Mouse (Mus musculus): ENCODE results near the gene Itgal. TPM values are rescaled to one million over a fixed set of nuclear protein-coding genes. Genes with fewer than 3 reads are reported as not detected.
"Not testable (repeated sequence)": the region's sequence is repeated elsewhere in the genome, so short reads cannot be mapped to it uniquely, and the experiment has no call there.

Itgal gene
- polyA plus RNA-seq, 1 experiment: 0.87 TPM

DNA sequence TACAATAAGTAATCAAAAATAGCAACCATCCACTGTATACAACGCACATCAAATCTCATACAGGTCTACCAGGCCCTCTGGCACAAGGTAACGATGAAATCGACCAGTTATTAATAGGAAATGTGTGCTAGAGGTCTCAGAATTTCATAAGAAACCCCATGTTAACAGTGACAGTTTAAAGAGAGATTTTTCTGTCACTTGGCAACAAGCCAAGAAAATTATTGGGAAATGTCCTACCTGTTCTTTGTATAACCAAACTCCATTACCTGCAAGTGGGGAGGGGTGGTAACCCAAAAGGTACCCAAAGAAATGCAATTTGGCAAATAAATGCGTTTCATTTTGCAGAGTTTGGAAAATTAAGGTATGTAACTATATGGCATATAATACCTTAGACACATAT is 62.4 kb downstream of the Itgal start:
- Histone ChIP-seq H3K27ac (ENCODE audit: insufficient read depth, low read length) (no peak overlapping the region), H3K4me3 (replicated peaks; ENCODE audit: insufficient read depth, low read depth, low read length) (no peak overlapping the region), H3K4me1 (ENCODE audit: control insufficient read depth, insufficient read depth, low read length) (no peaks in the 10 kb centered on the region), H3K27me3 (ENCODE audit: control insufficient read depth, insufficient read depth, low read length) (no peaks in the 10 kb centered on the region)
- 72% methylated on average over 4 of the region's 4 CpGs for WGBS
- TF ChIP-seq POLR2A (IDR thresholded peaks at IDR 0.05; ENCODE audit: borderline replicate concordance, insufficient read depth, low read length) (no peak), CTCF (IDR thresholded peaks at IDR 0.05; ENCODE audit: borderline replicate concordance, insufficient read depth, low read depth, low read length) (no peak)
- no peak for DNase-seq

DNA sequence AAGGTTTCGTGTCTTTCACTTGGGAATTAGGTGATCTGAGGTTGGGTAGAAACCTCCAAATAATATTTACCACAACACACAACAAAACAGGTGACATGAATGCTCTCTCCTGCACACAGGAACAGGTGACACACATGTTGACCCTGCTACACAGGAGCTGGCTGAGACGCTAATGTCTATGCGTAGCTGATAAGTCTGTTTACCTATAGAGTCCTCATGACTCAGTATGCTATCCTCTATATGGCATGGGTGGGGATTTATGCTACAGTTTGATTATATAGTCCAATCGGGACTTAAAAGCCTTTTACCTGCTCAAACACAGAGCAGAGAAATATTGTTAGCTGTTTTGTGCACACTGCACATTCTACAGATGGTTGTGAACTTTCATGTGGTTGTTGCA is 64.2 kb downstream of the Itgal start:
- Histone ChIP-seq H3K27me3 (ENCODE audit: control insufficient read depth, insufficient read depth, low read length) (no peaks in the 10 kb centered on the region), H3K4me3 (replicated peaks; ENCODE audit: insufficient read depth, low read depth, low read length) (no peak overlapping the region), H3K27ac (ENCODE audit: insufficient read depth, low read length) (no peak overlapping the region), H3K4me1 (ENCODE audit: control insufficient read depth, insufficient read depth, low read length) (no peaks in the 10 kb centered on the region)
- DNase-seq: no peak
- 82% methylated on average over 4 of the region's 4 CpGs for WGBS
- no peak for TF ChIP-seq POLR2A (IDR thresholded peaks at IDR 0.05; ENCODE audit: borderline replicate concordance, insufficient read depth, low read length)
- no peak for TF ChIP-seq CTCF (IDR thresholded peaks at IDR 0.05; ENCODE audit: borderline replicate concordance, insufficient read depth, low read depth, low read length)

GRCm38 (mm10) chr7:127361449-127361848 is 65.4 kb downstream of the Itgal start:
- peak in 1 of 2 experiments; percentile 26 for DNase-seq
- Histone ChIP-seq H3K27me3 (ENCODE audit: control insufficient read depth, insufficient read depth, low read length) (no peaks in the 10 kb centered on the region), H3K4me3 (replicated peaks; ENCODE audit: insufficient read depth, low read depth, low read length) (no peak overlapping the region), H3K4me1 (ENCODE audit: control insufficient read depth, insufficient read depth, low read length) (no peaks in the 10 kb centered on the region), H3K27ac (ENCODE audit: insufficient read depth, low read length) (no peak overlapping the region)
- TF ChIP-seq CTCF (IDR thresholded peaks at IDR 0.05; ENCODE audit: borderline replicate concordance, insufficient read depth, low read depth, low read length) (no peak), POLR2A (IDR thresholded peaks at IDR 0.05; ENCODE audit: borderline replicate concordance, insufficient read depth, low read length) (no peak)
- WGBS: 38% methylated on average over 13 of the region's 13 CpGs

DNA sequence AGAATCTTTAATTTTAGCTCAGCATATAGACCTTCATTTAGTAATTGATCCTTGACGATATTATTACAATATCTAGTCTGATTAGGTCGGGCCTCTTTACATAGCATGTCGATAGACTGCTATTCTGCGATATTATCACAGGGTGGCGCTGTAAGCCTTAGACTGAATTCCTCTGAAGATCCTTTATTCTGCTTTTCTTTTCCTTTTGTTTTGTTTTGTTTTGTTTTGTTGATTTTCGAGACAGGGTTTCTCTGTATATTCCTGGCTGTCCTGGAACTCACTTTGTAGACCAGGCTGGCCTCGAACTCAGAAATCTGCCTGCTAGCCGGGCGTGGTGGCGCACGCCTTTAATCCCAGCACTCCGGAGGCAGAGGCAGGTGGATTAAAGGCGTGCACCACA is 66.4 kb downstream of the Itgal start:
- TF ChIP-seq CTCF (IDR thresholded peaks at IDR 0.05; ENCODE audit: borderline replicate concordance, insufficient read depth, low read depth, low read length): peak; percentile 17; the same call in 1 of the 2 replicates
- H3K27me3 ChIP-seq (ENCODE audit: control insufficient read depth, insufficient read depth, low read length); H3K4me1 ChIP-seq (ENCODE audit: control insufficient read depth, insufficient read depth, low read length); H3K27ac ChIP-seq (ENCODE audit: insufficient read depth, low read length): not testable (repeated sequence)
- 4% methylated on average over 13 of the region's 13 CpGs for WGBS
- H3K4me3 ChIP-seq (replicated peaks; ENCODE audit: insufficient read depth, low read depth, low read length): peak overlapping the region; percentile 51
- peak; percentile 50 to 54 for DNase-seq

DNA sequence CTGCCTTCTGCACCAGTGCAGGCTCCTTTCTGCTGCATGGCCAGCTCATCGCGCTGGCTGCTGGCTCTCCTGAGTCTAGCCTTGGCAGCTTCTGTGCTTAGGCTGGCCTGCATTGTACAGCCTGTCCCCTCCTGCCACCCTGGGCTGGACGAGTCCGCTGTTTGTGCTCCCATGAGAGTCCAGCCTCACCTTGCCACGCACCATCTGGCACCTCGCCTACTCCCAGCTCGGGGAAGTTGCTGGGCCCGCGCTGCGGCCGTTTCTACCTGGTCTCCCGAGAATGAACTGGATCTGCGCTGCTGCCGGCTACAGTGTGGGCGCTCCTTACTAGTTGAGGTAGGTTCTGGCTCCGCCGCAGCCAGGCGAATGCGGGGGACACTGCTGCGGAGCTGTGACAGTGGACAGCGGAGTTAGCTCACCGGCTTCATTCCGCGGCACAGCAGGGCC is 67.4 kb downstream of the Itgal start:
- peak; percentile 79 to 84 for DNase-seq
- Histone ChIP-seq H3K4me3 (replicated peaks; ENCODE audit: insufficient read depth, low read depth, low read length) (peak overlapping the region; percentile 51), H3K27ac (ENCODE audit: insufficient read depth, low read length) (peak overlapping the region; percentile 68), H3K4me1 (ENCODE audit: control insufficient read depth, insufficient read depth, low read length) (no peaks in the 10 kb centered on the region), H3K27me3 (ENCODE audit: control insufficient read depth, insufficient read depth, low read length) (no peaks in the 10 kb centered on the region)
- no peak for TF ChIP-seq CTCF (IDR thresholded peaks at IDR 0.05; ENCODE audit: borderline replicate concordance, insufficient read depth, low read depth, low read length)
- TF ChIP-seq POLR2A (IDR thresholded peaks at IDR 0.05; ENCODE audit: borderline replicate concordance, insufficient read depth, low read length): peak; percentile 60; the same call in 1 of the 2 replicates
- WGBS: 2% methylated on average over 24 of the region's 24 CpGs

DNA sequence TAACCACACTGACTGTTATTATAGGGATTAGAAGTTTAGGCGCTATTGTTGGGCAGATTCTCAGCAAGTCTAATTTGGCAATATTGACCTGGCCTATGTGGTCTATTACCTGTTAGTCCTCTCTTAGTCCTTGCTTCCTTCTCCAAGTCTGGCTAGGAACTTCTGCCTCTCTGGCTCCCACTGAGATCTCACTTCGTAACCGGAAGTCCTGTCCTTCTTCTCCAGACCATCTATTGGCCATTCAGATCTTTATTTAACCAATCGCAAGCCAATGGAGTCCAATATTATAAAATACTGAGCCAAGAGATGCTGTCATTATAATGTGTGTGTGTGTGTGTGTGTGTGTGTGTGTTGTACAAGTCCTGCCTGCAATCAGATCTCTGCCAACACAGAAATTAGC is 68.1 kb downstream of the Itgal start:
- Histone ChIP-seq H3K4me1 (ENCODE audit: control insufficient read depth, insufficient read depth, low read length) (no peaks in the 10 kb centered on the region), H3K27me3 (ENCODE audit: control insufficient read depth, insufficient read depth, low read length) (no peaks in the 10 kb centered on the region), H3K4me3 (replicated peaks; ENCODE audit: insufficient read depth, low read depth, low read length) (peak overlapping the region; percentile 51), H3K27ac (ENCODE audit: insufficient read depth, low read length) (peak overlapping the region; percentile 68; the same call in 1 of the 2 replicates)
- TF ChIP-seq CTCF (IDR thresholded peaks at IDR 0.05; ENCODE audit: borderline replicate concordance, insufficient read depth, low read depth, low read length) (no peak), POLR2A (IDR thresholded peaks at IDR 0.05; ENCODE audit: borderline replicate concordance, insufficient read depth, low read length) (0 out of 2 replicates have a peak, but pooled peaks have one; percentile 23)
- WGBS: 36% methylated on average over 4 of the region's 4 CpGs
- peak; percentile 46 to 66 for DNase-seq

- Histone ChIP-seq H3K27me3 (ENCODE audit: control insufficient read depth, insufficient read depth, low read length) (no peaks in the 10 kb centered on the region), H3K4me3 (replicated peaks; ENCODE audit: insufficient read depth, low read depth, low read length) (no peak overlapping the region), H3K27ac (ENCODE audit: insufficient read depth, low read length) (no peak overlapping the region), H3K4me1 (ENCODE audit: control insufficient read depth, insufficient read depth, low read length) (no peaks in the 10 kb centered on the region)
- no peak for DNase-seq
- TF ChIP-seq CTCF (IDR thresholded peaks at IDR 0.05; ENCODE audit: borderline replicate concordance, insufficient read depth, low read depth, low read length): no peak
- TF ChIP-seq POLR2A (IDR thresholded peaks at IDR 0.05; ENCODE audit: borderline replicate concordance, insufficient read depth, low read length): no peak
- WGBS: 85% methylated on average over 3 of the region's 3 CpGs
These were observed 70.2 kb downstream of the Itgal start for GRCm38 (mm10) chr7:127366249-127366648.

DNA sequence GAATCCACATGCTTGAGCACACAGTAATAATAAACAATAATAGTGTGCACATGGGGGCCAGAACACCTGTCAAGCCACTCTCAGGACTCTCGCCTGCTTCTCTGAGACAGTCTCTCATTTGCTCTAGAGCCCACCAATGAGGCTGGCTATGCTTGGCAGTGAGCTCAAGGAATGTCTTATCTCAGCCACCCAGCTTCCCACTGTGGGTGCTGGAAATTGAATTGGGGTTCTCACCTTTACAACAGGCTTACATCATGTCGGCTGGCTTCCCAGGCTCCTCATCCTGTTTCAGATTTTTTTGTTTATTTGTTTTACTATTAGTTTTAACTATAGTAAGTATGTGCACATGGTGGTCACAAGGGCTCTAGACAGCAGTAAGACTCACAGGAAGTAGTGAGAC is 75.2 kb downstream of the Itgal start:
- 82% methylated on average over 2 of the region's 2 CpGs for WGBS

More for the DNA sequence above, 75.2 kb downstream of the Itgal start:
- no peaks in the 10 kb centered on the region for H3K27me3 ChIP-seq (ENCODE audit: control insufficient read depth, insufficient read depth, low read length)
- no peak overlapping the region for H3K27ac ChIP-seq (ENCODE audit: insufficient read depth, low read length)
- no peak for DNase-seq
- H3K4me3 ChIP-seq (replicated peaks; ENCODE audit: insufficient read depth, low read depth, low read length): no peak overlapping the region
- no peak for TF ChIP-seq POLR2A (IDR thresholded peaks at IDR 0.05; ENCODE audit: borderline replicate concordance, insufficient read depth, low read length)
- TF ChIP-seq CTCF (IDR thresholded peaks at IDR 0.05; ENCODE audit: borderline replicate concordance, insufficient read depth, low read depth, low read length): no peak
- no peaks in the 10 kb centered on the region for H3K4me1 ChIP-seq (ENCODE audit: control insufficient read depth, insufficient read depth, low read length)
